Mouse (Mus musculus): ENCODE measurements around the gene Bbs9.

Bbs9 gene

DNA sequence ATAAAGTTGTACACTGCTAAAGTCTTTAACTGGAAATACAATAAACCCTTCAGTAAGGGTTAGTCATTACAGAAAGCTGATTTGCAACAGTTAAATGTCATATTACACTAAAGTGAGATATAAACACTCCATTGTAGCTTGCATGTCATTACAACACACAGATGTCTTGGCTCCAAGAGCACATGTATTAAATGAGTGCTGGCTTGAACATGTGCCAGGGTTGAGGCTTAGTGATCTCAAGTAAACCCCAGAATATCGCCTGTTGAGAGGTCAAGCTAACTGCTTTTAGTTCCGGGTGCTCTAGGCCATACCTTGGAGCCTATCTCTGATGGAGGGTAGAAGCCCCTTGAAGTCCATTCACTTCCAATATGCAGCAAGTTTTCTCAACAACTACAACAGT, 273.1 kb downstream of the Bbs9 start:
- no peak for DNase-seq (ENCODE audit: low spot score)

DNA sequence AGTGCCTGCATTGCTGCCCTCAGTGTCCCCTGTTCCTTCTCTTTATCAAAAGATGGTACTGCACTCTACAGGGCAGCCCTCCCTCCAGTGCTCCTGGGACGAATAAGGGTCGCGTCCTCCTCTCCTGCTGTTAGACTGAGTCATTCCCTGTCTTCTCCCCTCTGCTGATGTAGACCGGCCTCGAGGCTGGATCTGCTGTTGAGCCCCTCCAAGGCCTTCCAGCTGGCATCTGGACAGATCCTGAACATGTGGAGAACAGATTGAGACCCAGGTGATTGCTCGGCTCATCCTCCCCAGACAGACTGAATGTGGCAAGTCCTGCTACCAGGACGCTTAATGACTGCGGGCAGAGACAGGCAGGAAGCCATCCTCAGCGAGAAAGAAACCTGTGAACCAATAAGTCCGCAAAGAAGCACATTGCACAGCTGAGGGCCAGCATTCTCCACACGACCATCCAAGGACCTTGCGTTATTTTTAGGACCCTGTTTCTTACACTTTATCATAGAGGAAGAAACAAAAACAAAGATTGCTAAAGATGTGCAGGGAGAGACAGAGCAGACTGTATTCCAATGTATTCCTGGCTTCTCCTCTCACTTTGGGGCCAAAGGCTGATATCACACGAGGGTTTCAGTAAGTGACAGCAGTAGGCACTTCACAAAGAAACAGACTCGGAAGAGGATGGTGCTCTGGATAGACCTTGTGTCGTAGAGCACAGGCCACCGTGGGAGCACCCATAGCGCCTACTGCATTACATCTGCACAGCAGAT, 275.4 kb downstream of the Bbs9 start:
- no peak for DNase-seq (ENCODE audit: low spot score)

DNA sequence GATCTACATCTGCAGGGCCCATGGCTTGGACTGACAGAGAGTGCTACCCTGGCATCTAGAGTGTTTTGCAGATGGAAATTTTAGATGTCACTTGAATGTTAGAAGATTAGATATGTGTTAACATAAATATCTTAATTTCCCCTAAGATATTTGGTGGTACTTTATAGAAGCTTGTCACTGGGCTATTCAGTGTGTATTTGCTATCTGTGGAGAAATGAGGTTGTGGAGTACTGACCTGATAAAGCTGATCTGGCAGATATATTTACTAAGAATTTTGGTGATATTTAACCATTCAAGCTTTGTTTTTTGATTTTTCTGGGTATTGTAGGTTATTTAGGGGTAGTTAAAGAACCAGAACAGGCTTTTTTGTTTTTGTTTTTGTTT, 276.0 kb downstream of the Bbs9 start:
- no peak for DNase-seq (ENCODE audit: low spot score)

DNA sequence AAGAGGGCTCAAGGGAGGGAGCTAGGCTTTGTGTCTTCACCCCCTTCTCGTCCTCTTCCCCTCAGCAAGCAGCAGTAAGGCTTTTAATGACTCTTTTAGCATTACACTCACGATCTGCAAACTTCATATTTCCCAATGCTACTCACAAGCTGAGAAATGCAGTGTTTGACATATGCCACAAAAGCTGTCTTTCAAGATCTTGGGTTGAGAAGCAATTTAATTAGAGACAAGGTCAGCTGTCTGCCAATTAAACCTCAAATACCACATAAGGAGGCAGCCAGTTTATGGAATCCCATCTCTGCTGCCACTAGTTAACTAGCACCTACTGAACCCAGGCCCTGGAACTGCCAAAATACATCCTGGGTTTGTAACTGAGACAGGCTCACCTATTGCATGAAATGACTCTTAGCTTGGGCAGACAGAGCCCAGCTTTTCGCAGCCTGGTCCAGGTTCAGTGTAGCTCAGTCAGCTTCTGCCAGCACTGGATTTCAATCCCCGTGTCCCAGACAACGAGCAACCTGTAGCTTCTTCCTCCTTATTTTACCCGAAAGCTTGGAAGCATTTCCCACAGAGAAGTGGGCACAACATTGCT, 278.7 kb downstream of the Bbs9 start:
- no peak for DNase-seq (ENCODE audit: low spot score)

DNA sequence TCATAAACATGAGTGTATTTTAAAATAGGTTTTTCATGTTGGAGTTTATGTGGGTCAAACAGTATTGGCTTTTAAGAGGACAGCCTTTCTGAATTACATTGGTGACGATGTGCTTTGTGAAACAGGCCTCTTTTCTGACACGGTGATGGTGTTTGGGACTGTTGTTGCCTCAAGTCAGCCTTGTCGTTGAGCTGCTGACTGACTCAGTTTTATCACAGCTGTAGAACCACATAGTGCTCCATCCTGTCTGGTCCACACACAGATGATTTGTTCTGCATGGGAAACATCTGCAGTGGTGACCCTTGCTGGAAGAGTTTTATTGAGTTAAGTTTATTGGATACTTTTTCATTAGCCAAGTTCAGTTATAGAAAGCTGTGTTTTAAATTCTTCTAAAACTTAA, 283.0 kb downstream of the Bbs9 start:
- no peak for DNase-seq (ENCODE audit: low spot score)

DNA sequence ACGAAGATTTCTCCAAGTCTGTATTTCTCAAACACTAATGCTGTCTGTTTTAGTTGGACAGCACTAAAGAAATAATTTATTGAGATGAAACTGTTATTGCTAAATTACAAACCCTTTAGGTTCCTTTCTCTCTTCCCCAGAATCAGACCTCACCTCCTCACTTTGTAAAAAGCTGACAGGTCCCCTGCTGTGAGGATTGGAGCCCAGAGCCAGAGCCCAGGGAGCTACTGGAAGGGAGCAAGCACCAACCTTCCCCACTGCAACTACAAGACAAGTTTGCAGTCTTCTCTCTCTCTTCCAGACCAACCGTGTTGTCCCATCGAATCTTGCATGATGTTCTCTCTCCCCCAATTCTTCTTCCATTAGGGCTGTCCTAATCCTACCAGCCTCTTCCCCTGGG, 283.7 kb downstream of the Bbs9 start:
- no peak for DNase-seq (ENCODE audit: low spot score)

DNA sequence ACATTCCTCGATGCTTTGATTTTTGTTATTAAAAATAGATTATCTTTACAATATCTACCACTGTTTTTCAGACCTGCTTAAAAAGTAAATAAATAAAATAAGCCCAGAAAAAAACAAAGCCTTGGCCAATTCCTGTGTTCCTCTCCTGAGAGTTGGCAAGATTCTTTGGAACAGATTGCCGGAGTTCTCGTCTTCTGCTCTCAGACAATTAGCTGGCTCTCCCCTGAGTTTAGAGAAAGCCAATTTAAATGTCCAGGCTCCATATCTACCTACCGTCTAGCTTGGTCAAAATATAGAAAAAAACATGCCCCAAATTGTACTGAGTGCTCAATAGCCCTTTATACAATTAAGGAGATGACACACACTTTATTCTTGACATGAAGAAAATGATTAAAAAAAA, 284.9 kb downstream of the Bbs9 start:
- no peak for DNase-seq (ENCODE audit: low spot score)

DNA sequence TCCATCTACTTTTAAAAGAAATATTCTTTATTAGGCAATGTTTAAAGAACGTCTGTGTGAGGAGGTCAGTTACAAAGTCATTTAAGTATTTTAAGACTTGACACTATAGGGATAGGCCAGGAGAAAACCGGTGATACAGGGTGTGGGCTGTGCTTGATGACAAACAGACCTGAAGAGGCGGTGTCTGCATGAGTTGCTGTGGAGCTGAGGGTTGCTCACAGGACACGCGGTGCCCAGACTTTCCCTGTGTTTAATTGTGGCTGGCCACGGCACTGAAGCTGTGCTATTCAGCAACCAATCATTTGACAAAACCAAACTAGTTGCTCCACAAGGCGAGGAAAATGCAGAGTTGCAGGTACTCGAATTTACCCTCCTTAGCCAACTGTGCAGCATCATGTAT, 286.0 kb downstream of the Bbs9 start:
- no peak for DNase-seq (ENCODE audit: low spot score)

DNA sequence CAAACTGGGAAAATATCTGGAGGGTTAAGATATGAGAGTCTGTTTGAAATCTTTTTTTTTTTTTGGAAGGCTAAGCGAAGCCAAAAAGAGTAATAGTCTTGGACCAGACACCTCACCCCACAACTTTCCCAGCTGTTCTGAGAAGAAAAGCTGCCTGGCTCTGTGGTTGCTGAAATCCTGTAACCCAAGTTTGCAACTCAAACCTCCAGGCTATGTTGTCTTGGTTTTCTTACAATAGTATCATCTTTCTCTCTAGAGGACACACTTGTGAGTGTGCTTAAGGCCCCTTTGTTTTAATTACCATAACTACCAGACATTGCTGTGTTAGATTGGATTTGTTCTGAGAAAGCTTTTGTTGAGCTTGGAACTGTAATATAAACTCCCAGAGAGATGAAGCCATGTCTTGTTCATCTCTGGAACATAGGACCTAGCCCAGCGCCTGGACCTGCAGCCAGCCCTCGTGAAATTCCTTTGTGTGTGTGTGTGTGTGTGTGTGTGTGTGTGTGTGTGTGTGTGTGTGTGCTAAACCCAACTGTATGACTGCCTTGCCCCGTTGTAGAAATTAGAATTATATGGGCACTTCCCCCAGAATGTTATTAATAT, 290.2 kb downstream of the Bbs9 start:
- no peak for DNase-seq (ENCODE audit: low spot score)

DNA sequence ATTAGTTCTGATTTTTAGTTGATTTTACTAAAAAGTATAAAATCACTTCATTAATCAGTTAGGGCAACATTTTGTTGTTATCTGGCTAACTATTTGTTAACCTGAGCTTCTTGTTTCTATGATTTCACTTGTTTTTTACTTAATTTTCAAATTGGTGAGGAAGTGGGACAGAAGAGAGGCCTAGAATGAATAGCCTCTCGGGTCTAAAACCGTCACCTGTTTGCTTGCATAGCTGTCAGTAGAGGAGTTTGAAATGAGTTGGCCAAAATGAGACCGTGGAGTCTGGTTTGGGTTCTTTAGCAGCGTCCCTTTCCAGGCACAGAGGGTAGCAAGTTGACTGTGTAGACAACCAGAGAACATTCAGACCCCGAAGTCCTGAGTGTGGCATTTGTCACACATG, 291.6 kb downstream of the Bbs9 start:
- no peak for DNase-seq (ENCODE audit: low spot score)

DNA sequence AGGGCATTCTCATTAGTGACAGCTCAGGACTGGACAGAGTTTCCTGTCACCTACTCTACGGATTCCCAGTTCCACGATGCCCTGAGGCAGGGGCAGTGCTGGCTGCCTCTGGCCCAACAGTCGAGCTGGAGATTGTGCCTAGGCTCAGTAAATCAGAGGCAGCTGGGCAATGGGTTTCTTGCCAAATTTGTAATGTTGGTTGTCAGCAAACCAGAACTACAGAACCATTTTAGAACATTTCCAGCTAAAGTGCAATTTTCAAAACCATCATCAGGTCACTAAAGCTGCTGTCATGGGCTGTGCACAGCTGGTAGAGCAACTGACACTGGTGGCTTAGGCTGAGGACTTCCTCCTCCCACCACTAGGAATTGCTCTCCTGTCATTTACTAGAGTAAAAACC, 292.3 kb downstream of the Bbs9 start:
- DNase-seq (ENCODE audit: low spot score), result no peak

DNA sequence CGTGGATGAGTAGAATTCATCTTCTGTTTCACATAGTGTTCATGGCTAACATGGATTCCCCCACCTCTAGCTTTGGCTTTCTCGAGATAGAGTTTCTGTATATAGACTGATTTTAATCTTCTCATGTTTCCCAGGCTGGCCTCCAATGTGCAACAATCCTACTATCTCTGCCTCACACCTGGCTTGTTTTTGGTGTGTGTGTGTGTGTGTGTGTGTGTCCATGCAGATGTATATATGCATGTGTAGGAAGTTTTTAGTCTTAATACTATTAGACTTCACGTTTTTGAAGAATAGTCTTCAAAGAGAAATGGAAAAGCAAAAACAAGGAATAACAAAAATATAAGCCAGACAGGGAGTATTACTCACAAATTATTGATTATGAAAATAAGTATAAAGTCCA, 296.3 kb downstream of the Bbs9 start:
- DNase-seq (ENCODE audit: low spot score), result no peak

DNA sequence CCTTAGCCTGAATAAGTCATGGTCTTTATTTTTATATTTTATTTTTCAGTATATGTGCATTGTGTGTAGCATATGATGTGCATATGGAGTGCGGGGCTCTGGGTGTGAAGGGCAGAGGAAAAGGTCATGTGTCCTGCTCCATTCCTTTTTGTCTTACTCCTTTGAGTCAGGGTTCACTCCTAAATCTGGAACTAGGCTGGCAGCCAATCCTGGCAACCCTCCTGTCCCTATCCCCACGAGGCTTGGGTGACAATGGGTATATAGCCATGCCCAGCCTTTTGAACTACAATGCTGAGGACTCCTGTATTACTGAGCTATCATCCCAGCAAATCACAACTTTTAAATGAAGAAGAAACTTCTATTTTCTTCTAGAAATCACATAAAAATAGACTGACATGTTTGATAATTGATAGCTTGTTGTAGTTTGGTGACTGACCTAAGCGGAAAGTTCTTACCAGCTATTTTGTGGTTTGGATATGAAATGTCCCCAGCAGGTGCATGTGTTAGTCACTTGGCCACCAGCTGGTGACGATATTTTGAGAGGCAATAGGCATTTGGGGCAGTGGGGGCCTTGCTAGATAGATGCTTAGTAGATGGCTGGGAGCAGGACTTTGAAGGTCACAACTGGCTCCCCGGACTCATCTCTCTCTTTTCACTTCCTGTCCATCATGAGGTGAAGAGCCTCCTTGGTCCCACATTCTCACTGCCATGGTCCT, 300.9 kb downstream of the Bbs9 start:
- DNase-seq (ENCODE audit: low spot score), result no peak

DNA sequence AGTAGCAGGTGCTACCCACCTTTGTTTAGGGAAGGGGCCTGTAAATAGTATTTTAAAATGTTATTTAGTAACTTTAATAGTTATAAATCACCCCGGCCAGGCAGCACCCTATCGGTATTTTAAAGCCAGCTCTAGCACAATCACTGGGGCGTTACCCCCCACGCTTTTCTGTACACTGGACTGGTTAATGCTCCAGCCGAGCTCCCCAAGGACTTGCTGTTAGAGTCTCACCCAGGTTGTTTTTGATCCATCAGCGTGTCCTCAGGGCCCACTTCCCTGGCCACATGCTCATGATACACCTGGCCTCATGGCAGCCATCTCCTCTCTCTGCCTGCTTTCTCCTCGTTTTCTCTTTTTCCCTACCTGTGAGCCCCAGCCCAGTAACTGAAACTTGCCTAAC, 301.9 kb downstream of the Bbs9 start:
- DNase-seq (ENCODE audit: low spot score), result no peak

DNA sequence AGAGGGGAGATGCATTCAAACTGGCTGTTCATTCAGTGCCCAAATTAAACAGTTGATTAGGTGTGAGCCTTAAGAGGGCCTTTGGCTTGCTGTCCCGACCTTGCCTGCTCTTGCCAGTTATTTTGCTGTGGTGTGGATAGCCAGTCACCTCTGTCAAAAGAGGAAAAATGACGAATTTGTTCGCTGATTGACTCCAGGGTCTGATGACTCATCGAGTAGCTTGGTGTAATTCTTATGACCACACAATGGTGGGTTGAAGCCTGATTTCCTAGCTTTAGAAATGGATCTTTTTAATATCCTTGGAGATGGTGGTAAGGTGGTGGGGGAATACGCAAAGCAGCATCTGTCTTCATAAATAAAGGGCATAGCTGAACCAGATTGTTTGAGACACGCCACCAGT, 304.1 kb downstream of the Bbs9 start:
- DNase-seq (ENCODE audit: low spot score), result no peak

DNA sequence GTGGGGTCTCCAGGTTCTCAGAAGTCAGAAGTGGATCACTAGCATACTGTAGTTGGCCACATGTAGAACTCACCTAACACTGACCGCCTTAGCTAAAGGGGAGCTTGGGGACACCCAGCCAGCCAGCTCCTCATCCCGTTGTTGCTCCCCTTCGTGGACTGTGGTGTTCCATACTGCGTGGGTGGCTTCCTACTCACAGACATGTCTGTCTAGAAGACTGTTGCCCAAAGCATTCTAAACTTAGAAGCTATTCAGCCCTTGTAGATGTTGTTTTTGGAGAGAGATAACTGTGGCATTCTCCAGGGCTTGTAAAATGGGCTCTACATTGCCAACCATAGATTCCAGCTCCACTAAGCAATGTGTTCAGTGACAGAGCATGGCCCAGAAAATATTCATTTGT, 310.5 kb downstream of the Bbs9 start:
- DNase-seq (ENCODE audit: low spot score), result no peak

DNA sequence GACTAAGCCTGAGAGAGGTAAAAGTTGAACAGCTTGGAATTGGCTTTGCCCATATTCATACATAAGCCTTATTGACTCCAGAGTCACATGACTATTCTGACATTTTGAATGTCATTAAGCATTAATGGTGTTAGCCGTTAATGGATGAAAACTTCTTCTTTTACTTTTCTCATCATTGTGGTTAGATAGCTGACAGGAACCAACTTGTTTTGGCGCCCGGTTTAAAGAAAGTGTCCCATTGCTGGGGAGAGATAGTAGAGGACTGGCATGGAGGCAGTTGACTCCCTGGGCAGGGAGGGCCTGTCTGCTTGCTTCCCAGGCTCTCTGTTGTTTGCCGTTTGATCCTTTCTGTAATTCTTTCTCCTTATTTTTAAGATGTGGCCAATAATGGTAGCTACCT, 312.9 kb downstream of the Bbs9 start:
- DNase-seq (ENCODE audit: low spot score), result no peak

DNA sequence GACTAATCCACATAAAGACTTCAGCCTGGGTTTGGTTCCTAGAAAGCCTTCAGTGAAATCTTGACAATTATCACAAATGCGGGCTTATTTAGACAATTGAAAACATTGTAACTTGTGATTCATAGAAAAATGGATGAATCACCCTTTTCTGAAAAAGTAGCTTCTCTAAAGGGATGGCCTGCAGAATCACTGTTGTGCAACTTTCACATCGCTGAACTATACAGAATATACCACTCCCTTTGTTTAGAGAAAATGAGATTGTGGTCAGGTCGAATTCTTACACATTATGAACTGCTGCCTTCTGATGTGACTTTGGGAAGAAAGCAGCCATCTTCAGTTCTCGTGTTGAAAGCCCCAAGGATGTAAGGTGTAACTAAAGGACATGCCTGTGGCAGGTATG, 313.3 kb downstream of the Bbs9 start:
- no peak for DNase-seq (ENCODE audit: low spot score)

DNA sequence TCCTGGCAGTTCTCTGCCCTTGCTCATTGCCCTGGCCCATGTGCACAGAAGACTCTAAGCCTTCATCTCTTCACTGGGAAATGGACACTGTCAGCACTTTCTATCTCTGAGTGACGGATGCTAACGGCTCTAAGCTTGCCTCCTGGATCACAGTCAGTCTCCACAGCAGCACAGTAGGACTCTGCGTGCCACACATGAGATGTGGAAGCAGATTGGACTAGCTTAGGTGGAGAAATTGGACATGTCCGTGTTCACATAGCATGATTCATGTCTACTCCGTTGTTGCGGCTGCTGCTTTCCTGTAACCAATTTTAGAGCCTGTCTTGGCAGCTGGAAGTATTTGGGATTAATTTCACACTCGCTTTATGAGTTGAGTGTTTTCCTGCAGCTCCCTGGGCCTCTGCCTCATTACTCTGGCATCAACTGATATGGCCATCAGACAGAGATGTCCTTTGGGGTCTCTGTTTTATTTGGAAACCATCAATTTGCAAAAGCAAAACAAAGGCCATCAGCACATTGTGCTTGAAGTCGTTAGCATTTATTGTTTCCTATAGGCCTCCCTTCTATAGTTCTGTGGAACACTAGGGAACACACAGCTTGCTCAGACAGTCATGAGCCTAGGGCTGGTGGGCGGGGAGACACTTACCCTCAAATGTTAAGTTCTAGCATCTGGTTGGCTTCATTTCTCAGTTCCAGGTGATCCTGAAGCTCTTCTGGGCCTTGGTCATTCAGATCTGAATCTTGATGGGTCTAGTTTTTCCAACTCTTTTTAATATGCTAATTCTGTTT, 314.1 kb downstream of the Bbs9 start:
- no peak for DNase-seq (ENCODE audit: low spot score)

DNA sequence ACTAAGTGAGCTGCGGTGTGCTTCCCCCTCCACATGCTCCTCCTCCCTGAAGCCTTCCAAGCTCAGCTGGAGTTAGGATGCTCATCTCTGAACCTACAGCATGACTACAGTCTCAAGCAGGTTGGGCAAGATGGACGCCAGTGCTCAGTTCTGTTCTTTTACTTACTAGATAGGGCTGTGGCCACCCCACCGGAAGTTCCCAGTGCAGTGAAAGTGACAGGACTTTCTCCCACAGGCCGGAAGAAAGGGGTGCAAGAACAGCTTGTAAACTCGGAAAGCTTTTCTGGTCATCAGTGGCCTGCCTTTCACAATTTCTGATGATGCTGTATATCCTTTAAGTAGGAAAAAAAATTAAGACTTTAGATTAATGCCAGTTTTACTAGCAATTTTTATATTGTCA, 315.7 kb downstream of the Bbs9 start:
- no peak for DNase-seq (ENCODE audit: low spot score)

DNA sequence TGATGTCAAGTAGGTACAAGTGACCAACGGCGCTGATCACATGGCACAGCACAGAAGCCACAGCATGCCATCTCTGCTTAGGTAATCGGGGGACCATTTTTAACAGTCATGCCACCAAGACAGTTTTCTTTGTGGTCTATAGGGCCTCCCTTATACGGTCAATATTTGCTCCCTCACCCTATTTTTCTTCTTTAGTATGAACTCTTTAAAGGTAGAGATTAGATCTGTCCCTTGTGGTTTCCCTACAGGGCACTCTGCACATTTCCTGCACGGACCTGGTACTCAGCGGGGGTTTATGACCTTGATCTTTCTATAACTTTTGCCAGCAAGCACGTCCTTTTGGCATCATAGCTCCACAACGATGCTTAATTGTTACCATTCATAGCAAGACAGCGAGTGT, 316.2 kb downstream of the Bbs9 start:
- DNase-seq (ENCODE audit: low spot score), result no peak

DNA sequence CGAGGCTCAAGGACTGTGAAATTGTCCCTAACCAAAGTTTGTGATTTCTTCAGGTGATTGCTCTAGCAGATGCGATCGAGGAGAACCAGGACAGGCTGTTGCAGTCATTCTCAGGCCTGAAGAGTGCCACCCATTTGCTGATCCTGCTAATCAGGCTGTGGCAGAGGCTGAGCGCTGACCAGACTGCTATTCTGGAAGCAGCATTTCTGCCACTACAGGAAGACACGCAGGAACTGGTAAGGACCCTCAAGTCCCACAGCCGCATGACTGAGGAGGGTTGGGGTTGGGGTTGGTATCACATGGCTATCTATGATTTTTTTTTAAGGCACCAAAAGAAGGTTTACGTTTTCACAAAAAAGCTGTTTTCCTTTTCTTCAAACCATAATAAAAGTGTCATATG, 318.2 kb downstream of the Bbs9 start:
- DNase-seq (ENCODE audit: low spot score), result no peak
